Mouse (Mus musculus) MEL (cell line): ENCODE measurements around the gene Coq10a. TPM values are rescaled to one million over a fixed set of nuclear protein-coding genes. Genes with fewer than 3 reads are reported as not detected.

Experiments used
- DNase-seq: peaks from one replicate; pipeline ENCODE4 v3.0.0; 2011; ENCODE audit warnings: low read depth, low spot score
- H3K27ac ChIP-seq: 2 replicates; pipeline ENCODE4 v1.5.1; 2012; ENCODE audit warnings: low read depth, mild to moderate bottlenecking, control low read depth, low read length, moderate library complexity; ENCODE audit not compliant: control insufficient read depth
- H3K27me3 ChIP-seq, 2 experiments: fragments of 150-350 bp in 1 of 2; sonication (generic) in 1 of 2; 2 replicates each; pipeline ENCODE4 v1.6.1; 2012; ENCODE audit warnings: low read length in 2 of 2, mild to moderate bottlenecking in 2 of 2, improper control_type of control experiment in 1 of 2, moderate library complexity in 1 of 2; ENCODE audit not compliant: insufficient read depth in 2 of 2, control insufficient read depth in 1 of 2
- H3K36me3 ChIP-seq, 2 experiments: 2 replicates each; pipeline ENCODE4 v1.6.1; 2012 to 2014; ENCODE audit warnings: low read length in 2 of 2, improper control_type of control experiment in 1 of 2, inconsistent platforms in 1 of 2, mild to moderate bottlenecking in 1 of 2; ENCODE audit not compliant: insufficient read depth in 2 of 2, control insufficient read depth in 1 of 2
- H3K4me1 ChIP-seq, 2 experiments: fragments of 150-350 bp in 1 of 2; sonication (generic) in 1 of 2; 2 replicates each; pipeline ENCODE4 v1.6.1; 2012; ENCODE audit warnings: low read length in 2 of 2, improper control_type of control experiment in 1 of 2, mild to moderate bottlenecking in 1 of 2; ENCODE audit not compliant: insufficient read depth in 2 of 2, control insufficient read depth in 1 of 2
- H3K4me3 ChIP-seq, 2 experiments: fragments of 150-350 bp in 1 of 2; sonication (generic) in 1 of 2; 2 replicates each; pipeline ENCODE4 v1.5.1; 2012; ENCODE audit warnings: low read depth in 2 of 2, low read length in 2 of 2, mild to moderate bottlenecking in 2 of 2, moderate library complexity in 2 of 2, control low read depth in 1 of 2, improper control_type of control experiment in 1 of 2; ENCODE audit not compliant: control insufficient read depth in 1 of 2, insufficient read depth in 1 of 2
- H3K79me2 ChIP-seq: 2 replicates; pipeline ENCODE4 v1.6.1; 2012; ENCODE audit warnings: mild to moderate bottlenecking, low read length, moderate library complexity; ENCODE audit not compliant: control insufficient read depth, poor library complexity, insufficient read depth
- H3K9ac ChIP-seq: 2 replicates; pipeline ENCODE4 v1.6.1; 2012; ENCODE audit warnings: low read depth, mild to moderate bottlenecking, control low read depth, low read length, moderate library complexity; ENCODE audit not compliant: control insufficient read depth, poor library complexity, severe bottlenecking
- H3K9me3 ChIP-seq: fragments of 150-350 bp; sonication (generic); replicated peaks from 2 replicates; pipeline ENCODE4 v1.6.1; 2012; ENCODE audit warnings: mild to moderate bottlenecking, low read length, improper control_type of control experiment, moderate library complexity; ENCODE audit not compliant: insufficient read depth
- CHD2 ChIP-seq: IDR thresholded peaks from 2 replicates; pipeline ENCODE4 v1.6.1; 2011; ENCODE audit warnings: low read length, improper control_type of control experiment
- E2F4 ChIP-seq: IDR thresholded peaks from 2 replicates; pipeline ENCODE4 v1.6.1; 2011; ENCODE audit warnings: low read depth, low read length, improper control_type of control experiment, borderline replicate concordance
- ELF1 ChIP-seq: IDR thresholded peaks from 2 replicates; pipeline ENCODE4 v1.6.1; 2014; ENCODE audit warnings: low read depth, mild to moderate bottlenecking, inconsistent platforms, low read length, improper control_type of control experiment, moderate library complexity
- EP300 ChIP-seq, 2 experiments: IDR thresholded peaks; 2 replicates each; pipeline ENCODE4 v1.6.1; 2011; ENCODE audit warnings: improper control_type of control experiment in 2 of 2, low read length in 2 of 2, low read depth in 1 of 2, mild to moderate bottlenecking in 1 of 2
- GATA1 ChIP-seq: IDR thresholded peaks from 2 replicates; pipeline ENCODE4 v1.6.1; 2011; ENCODE audit warnings: low read depth, low read length, improper control_type of control experiment
- JUND ChIP-seq: IDR thresholded peaks from 2 replicates; pipeline ENCODE4 v1.6.1; 2011; ENCODE audit warnings: low read depth, mild to moderate bottlenecking, improper control_type of control experiment, low read length
- MAX ChIP-seq: IDR thresholded peaks from 2 replicates; pipeline ENCODE4 v1.6.1; 2011; ENCODE audit warnings: low read length, improper control_type of control experiment
- MAZ ChIP-seq: IDR thresholded peaks from 2 replicates; pipeline ENCODE4 v1.6.1; 2012; ENCODE audit warnings: low read depth, mild to moderate bottlenecking, inconsistent platforms, low read length, improper control_type of control experiment
- MYB ChIP-seq: IDR thresholded peaks from 2 replicates; pipeline ENCODE4 v1.6.1; 2011; ENCODE audit warnings: mild to moderate bottlenecking, low read depth, low read length, improper control_type of control experiment
- NELFE ChIP-seq: IDR thresholded peaks from 2 replicates; pipeline ENCODE4 v1.6.1; 2011; ENCODE audit warnings: low read depth, low read length, improper control_type of control experiment
- RCOR1 ChIP-seq: IDR thresholded peaks from 2 replicates; pipeline ENCODE4 v1.6.1; 2012; ENCODE audit warnings: low read depth, mild to moderate bottlenecking, inconsistent platforms, low read length, improper control_type of control experiment
- TAL1 ChIP-seq: IDR thresholded peaks from 2 replicates; pipeline ENCODE4 v1.6.1; 2012; ENCODE audit warnings: mild to moderate bottlenecking, inconsistent platforms, low read length, moderate library complexity, mixed read lengths
- TBP ChIP-seq: IDR thresholded peaks from 2 replicates; pipeline ENCODE4 v1.8.0; 2011; ENCODE audit warnings: low read depth, low read length, improper control_type of control experiment
- UBTF ChIP-seq: IDR thresholded peaks from 2 replicates; pipeline ENCODE4 v1.6.1; 2012; ENCODE audit warnings: low read depth, mild to moderate bottlenecking, inconsistent platforms, low read length, improper control_type of control experiment, moderate library complexity, borderline replicate concordance; ENCODE audit not compliant: insufficient read depth
- USF1 ChIP-seq: IDR thresholded peaks from 2 replicates; pipeline ENCODE4 v1.6.1; 2014; ENCODE audit warnings: low read depth, mild to moderate bottlenecking, inconsistent platforms, low read length, improper control_type of control experiment, moderate library complexity
- ZKSCAN1 ChIP-seq: IDR thresholded peaks from 2 replicates; pipeline ENCODE4 v1.6.1; 2012; ENCODE audit warnings: low read depth, mild to moderate bottlenecking, inconsistent platforms, low read length, improper control_type of control experiment, moderate library complexity
- ZMIZ1 ChIP-seq: IDR thresholded peaks from 2 replicates; pipeline ENCODE4 v1.6.1; 2012; ENCODE audit warnings: low read depth, mild to moderate bottlenecking, inconsistent platforms, low read length, improper control_type of control experiment, moderate library complexity
- ZNF384 ChIP-seq: IDR thresholded peaks from 2 replicates; pipeline ENCODE4 v1.6.1; 2012; ENCODE audit warnings: low read depth, mild to moderate bottlenecking, inconsistent platforms, low read length, improper control_type of control experiment
- polyA plus RNA-seq, 2 experiments: library from polyadenylated mRNA; stranded (reverse) in 1 of 2; unstranded in 1 of 2; fragments of >175 nt in 1 of 2; fragments of >200 nt in 1 of 2; gene quantifications; 2 replicates each; pipeline versions ENCODE4 v1.2.1 to v1.2.4; 2012; ENCODE audit warnings: low replicate concordance in 2 of 2, low read depth in 1 of 2; ENCODE audit not compliant: insufficient read length in 2 of 2, insufficient read depth in 1 of 2, missing spikeins in 1 of 2
- total RNA-seq: library from RNA; depleted of rRNA; stranded (reverse); fragments of 300-350 nt; gene quantifications from 2 replicates; pipeline ENCODE4 v1.2.3, GENCODE M21; 2012

Gene Coq10a
- total and polyA plus RNA-seq, 3 experiments, result 7.7 to 14.1 TPM; not detected in 1

GRCm38 (mm10) chr10:128380565-128380964 lies 11.8 kb upstream of the Coq10a start:
- Histone ChIP-seq H3K36me3 (peaks cover 3 to 7% of the 10 kb centered on the region in 2 experiments), H3K27ac (no peak overlapping the region), H3K4me3 (no peak overlapping the region), H3K9me3 (no peaks in the 10 kb centered on the region), H3K79me2 (peaks cover 22% of the 10 kb centered on the region), H3K27me3 (no peaks in the 10 kb centered on the region), H3K4me1 (peaks cover 0 to 7% of the 10 kb centered on the region in 2 experiments; a peak in 2 of 4 replicates), H3K9ac (no peak overlapping the region)
- TF ChIP-seq GATA1, result no peak
- TF ChIP-seq CHD2, result no peak
- no peak for TF ChIP-seq ELF1
- TF ChIP-seq MAZ, result no peak
- no peak for TF ChIP-seq NELFE
- peak; percentile 55 for DNase-seq

- Histone ChIP-seq H3K27ac (no peak overlapping the region), H3K36me3 (peaks cover 3 to 6% of the 10 kb centered on the region in 2 experiments)
- TF ChIP-seq MYB (no peak), MAZ (no peak), RCOR1 (no peak), TBP (no peak)
- TF ChIP-seq, all 39 proteins: peak for 0
- Histone ChIP-seq H3K4me1 (peaks cover 0 to 7% of the 10 kb centered on the region in 2 experiments; a peak in 2 of 4 replicates), H3K9me3 (no peaks in the 10 kb centered on the region), H3K27me3 (no peaks in the 10 kb centered on the region), H3K79me2 (peaks cover 22% of the 10 kb centered on the region), H3K4me3 (no peak overlapping the region), H3K9ac (no peak overlapping the region)
- DNase-seq, result no peak
Measured at GRCm38 (mm10) chr10:128379260-128379659, 10.5 kb upstream of the Coq10a start.

- peaks cover 22% of the 10 kb centered on the region for H3K79me2 ChIP-seq
- H3K4me1 ChIP-seq, result peaks cover 0 to 7% of the 10 kb centered on the region in 2 experiments; a peak in 2 of 4 replicates
- no peak for DNase-seq
- no peak overlapping the region for H3K27ac ChIP-seq
- no peak overlapping the region for H3K9ac ChIP-seq
- H3K36me3 ChIP-seq, result peaks cover 3% of the 10 kb centered on the region in 2 experiments
- no peaks in the 10 kb centered on the region for H3K27me3 ChIP-seq
- TF ChIP-seq GATA1 (no peak), ZMIZ1 (no peak), USF1 (no peak), UBTF (no peak), ZNF384 (no peak), JUND (no peak), TBP (no peak), ZKSCAN1 (no peak), E2F4 (no peak), TAL1 (no peak), RCOR1 (no peak), MAX (no peak), EP300 (IDR thresholded peaks at IDR 0.05; ENCODE audit: low read depth in 1 of 2, low read length in 2 of 2) (no peak)
- no peaks in the 10 kb centered on the region for H3K9me3 ChIP-seq
- H3K4me3 ChIP-seq, result no peak overlapping the region
Measured at GRCm38 (mm10) chr10:128378462-128378861, 9.7 kb upstream of the Coq10a start.
